Comparison of ENCODE assay signal across 11 mouse cellular contexts in the genomic region with DNA sequence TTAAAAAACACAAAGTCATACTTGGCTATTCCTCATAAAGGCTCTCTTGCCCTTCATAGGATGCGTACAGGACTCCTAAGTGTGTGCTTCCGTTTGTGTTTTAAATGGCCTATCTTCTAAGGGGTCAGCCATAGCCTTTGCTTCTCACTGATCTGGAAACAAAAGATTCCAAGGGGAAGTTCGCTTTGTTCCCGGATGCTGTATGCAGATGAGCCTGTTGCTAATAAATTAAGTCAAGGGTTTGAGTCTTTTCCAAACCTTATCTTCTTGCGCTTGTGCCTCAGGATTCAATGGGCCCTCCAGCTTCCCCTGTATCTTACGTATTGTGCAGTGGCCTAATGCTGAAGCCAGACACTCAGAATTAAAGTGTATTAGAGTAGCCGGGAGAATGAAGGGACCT.
DNase-seq lines count a peak whose midpoint lies in the region; ATAC-seq and TF ChIP-seq lines count a peak whose summit lies in the region.
"Had no signal": no experiment of that assay in that cellular context is flagged by ENCODE, and none has a peak within 500 bp of the region (broad histone marks: within the 10 kb centered on the region; RNA-seq: fewer than 3 reads in every experiment).

No protein-coding gene starts in this region.

- no peak for TF ChIP-seq CTCF in liver, postnatal 0 days (IDR thresholded peaks at IDR 0.05; ENCODE audit: low read depth)
- TF ChIP-seq CTCF in hindbrain, postnatal 0 days (IDR thresholded peaks at IDR 0.05; ENCODE audit: low read depth), result no peak

- no peak overlapping the region for H3K4me3 ChIP-seq in forebrain, embryonic 12.5 days (replicated peaks)
- H3K4me3 ChIP-seq in forebrain, embryonic 14.5 days (ENCODE audit: low read depth, low read length), result no peak overlapping the region
- H3K4me3 ChIP-seq in liver, postnatal 0 days (ENCODE audit: low read depth, low read length), result no peak overlapping the region
- H3K4me3 ChIP-seq in liver, embryonic 12.5 days, result no peak overlapping the region
- no peak overlapping the region for H3K4me3 ChIP-seq in hindbrain, postnatal 0 days (ENCODE audit: low read length)
- no peak overlapping the region for H3K4me3 ChIP-seq in neural tube, embryonic 14.5 days (ENCODE audit: low read depth, low read length)

- H3K4me1 ChIP-seq in forebrain, embryonic 12.5 days, result peaks cover 24% of the 10 kb centered on the region
- H3K4me1 ChIP-seq in forebrain, embryonic 14.5 days (ENCODE audit: control insufficient read depth, insufficient read depth, low read length), result peaks cover 9% of the 10 kb centered on the region; the same call in 1 of the 2 replicates
- H3K4me1 ChIP-seq in liver, postnatal 0 days (ENCODE audit: insufficient read depth), result peaks cover 5% of the 10 kb centered on the region
- H3K4me1 ChIP-seq in liver, embryonic 12.5 days, result peaks cover 7% of the 10 kb centered on the region
- peaks cover 12% of the 10 kb centered on the region; the same call in 1 of the 2 replicates for H3K4me1 ChIP-seq in hindbrain, postnatal 0 days (ENCODE audit: insufficient read depth, low read length)
- H3K4me1 ChIP-seq in neural tube, embryonic 14.5 days (ENCODE audit: control insufficient read depth, insufficient read depth, low read length), result peaks cover 12% of the 10 kb centered on the region; the same call in 1 of the 2 replicates

- no peaks in the 10 kb centered on the region for H3K36me3 ChIP-seq in forebrain, embryonic 12.5 days (replicated peaks)
- H3K36me3 ChIP-seq in forebrain, embryonic 14.5 days (ENCODE audit: control insufficient read depth, insufficient read depth, low read length), result no peaks in the 10 kb centered on the region
- H3K36me3 ChIP-seq in liver, postnatal 0 days (replicated peaks; ENCODE audit: insufficient read depth, low read length), result no peaks in the 10 kb centered on the region
- H3K36me3 ChIP-seq in liver, embryonic 12.5 days, result no peaks in the 10 kb centered on the region
- H3K36me3 ChIP-seq in hindbrain, postnatal 0 days (ENCODE audit: insufficient read depth, low read length), result no peaks in the 10 kb centered on the region
- no peaks in the 10 kb centered on the region for H3K36me3 ChIP-seq in neural tube, embryonic 14.5 days (ENCODE audit: control insufficient read depth, insufficient read depth, low read length)

- H3K9me3 ChIP-seq in forebrain, embryonic 12.5 days, result no peaks in the 10 kb centered on the region
- H3K9me3 ChIP-seq in forebrain, embryonic 14.5 days (replicated peaks; ENCODE audit: control insufficient read depth, low read length), result no peaks in the 10 kb centered on the region
- H3K9me3 ChIP-seq in liver, postnatal 0 days (ENCODE audit: low read length), result no peaks in the 10 kb centered on the region
- no peaks in the 10 kb centered on the region for H3K9me3 ChIP-seq in liver, embryonic 12.5 days (replicated peaks)
- H3K9me3 ChIP-seq in hindbrain, postnatal 0 days (ENCODE audit: low read length), result no peaks in the 10 kb centered on the region
- H3K9me3 ChIP-seq in neural tube, embryonic 14.5 days (ENCODE audit: control insufficient read depth, low read length), result no peaks in the 10 kb centered on the region

- DNase-seq in forebrain, embryonic 14.5 days (ENCODE audit: low spot score), result no peak
- DNase-seq in liver, postnatal 0 days, result no peak
- DNase-seq in hindbrain, postnatal 0 days (ENCODE audit: low spot score), result no peak
- no peak for DNase-seq in layer of hippocampus, adult 11-12 months (ENCODE audit: low spot score)
- DNase-seq in B cell, adult 2 months, result no peak
- DNase-seq: adrenal gland, adult 2 months; forebrain, postnatal 0 days; right cerebral cortex, postnatal 25 days had no signal

- H3K9ac ChIP-seq in forebrain, embryonic 12.5 days, result no peak overlapping the region
- H3K9ac ChIP-seq in forebrain, embryonic 14.5 days (ENCODE audit: low read length), result no peak overlapping the region
- H3K9ac ChIP-seq in liver, postnatal 0 days (replicated peaks), result no peak overlapping the region
- H3K9ac ChIP-seq in liver, embryonic 12.5 days, result no peak overlapping the region
- H3K9ac ChIP-seq in hindbrain, postnatal 0 days (replicated peaks; ENCODE audit: low read length), result peak overlapping the region; percentile 14; the same call in 1 of the 2 replicates
- no peak overlapping the region for H3K9ac ChIP-seq in neural tube, embryonic 14.5 days (replicated peaks; ENCODE audit: low read depth, low read length)
- H3K9ac ChIP-seq: forebrain, postnatal 0 days had no signal

- H3K4me2 ChIP-seq in forebrain, embryonic 12.5 days, result no peak overlapping the region; the same call in 1 of the 2 replicates
- H3K4me2 ChIP-seq in forebrain, embryonic 14.5 days (ENCODE audit: low read length), result no peak overlapping the region
- H3K4me2 ChIP-seq in liver, postnatal 0 days (ENCODE audit: low read depth, low read length), result no peak overlapping the region
- H3K4me2 ChIP-seq in liver, embryonic 12.5 days, result no peak overlapping the region
- H3K4me2 ChIP-seq in hindbrain, postnatal 0 days (ENCODE audit: low read depth, low read length), result peak overlapping the region; percentile 65; the same call in 1 of the 2 replicates
- no peak overlapping the region for H3K4me2 ChIP-seq in neural tube, embryonic 14.5 days (ENCODE audit: low read depth, low read length)

- peaks cover 8% of the 10 kb centered on the region for H3K27me3 ChIP-seq in forebrain, embryonic 12.5 days
- H3K27me3 ChIP-seq in forebrain, embryonic 14.5 days (replicated peaks; ENCODE audit: control insufficient read depth, insufficient read depth, low read length), result no peaks in the 10 kb centered on the region
- no peaks in the 10 kb centered on the region for H3K27me3 ChIP-seq in liver, postnatal 0 days (ENCODE audit: insufficient read depth, low read length)
- peaks cover 30% of the 10 kb centered on the region for H3K27me3 ChIP-seq in liver, embryonic 12.5 days (replicated peaks)
- H3K27me3 ChIP-seq in hindbrain, postnatal 0 days (ENCODE audit: insufficient read depth, low read length), result no peaks in the 10 kb centered on the region
- H3K27me3 ChIP-seq in neural tube, embryonic 14.5 days (ENCODE audit: control insufficient read depth, insufficient read depth, low read length), result no peaks in the 10 kb centered on the region

- WGBS in forebrain, embryonic 12.5 days, result 52% methylated on average over 7 of the region's 7 CpGs
- 54% methylated on average over 7 of the region's 7 CpGs for WGBS in forebrain, embryonic 14.5 days
- WGBS in liver, postnatal 0 days (ENCODE audit: insufficient replicate concordance), result 73% methylated on average over 7 of the region's 7 CpGs
- 74% methylated on average over 7 of the region's 7 CpGs for WGBS in liver, embryonic 12.5 days (ENCODE audit: insufficient replicate concordance)
- 59% methylated on average over 7 of the region's 7 CpGs for WGBS in hindbrain, postnatal 0 days
- 40% methylated on average over 7 of the region's 7 CpGs for WGBS in neural tube, embryonic 14.5 days

- TF ChIP-seq EP300 in liver, postnatal 0 days (IDR thresholded peaks at IDR 0.05; ENCODE audit: low read depth), result no peak

- H3K27ac ChIP-seq in forebrain, embryonic 12.5 days, result peak overlapping the region; percentile 42; the same call in 1 of the 2 replicates
- no peak overlapping the region for H3K27ac ChIP-seq in forebrain, embryonic 14.5 days (ENCODE audit: low read depth, low read length)
- H3K27ac ChIP-seq in liver, postnatal 0 days (ENCODE audit: low read depth), result 0 out of 2 replicates have a peak overlapping the region, but pooled peaks have one; percentile 24
- H3K27ac ChIP-seq in liver, embryonic 12.5 days, result no peak overlapping the region
- H3K27ac ChIP-seq in hindbrain, postnatal 0 days, result peak overlapping the region; percentile 75
- H3K27ac ChIP-seq in neural tube, embryonic 14.5 days (ENCODE audit: low read depth, low read length), result peak overlapping the region; percentile 55; the same call in 1 of the 2 replicates

- no peak for ATAC-seq in forebrain, embryonic 12.5 days (ENCODE audit: low FRiP score)
- ATAC-seq in forebrain, embryonic 14.5 days, result no peak
- ATAC-seq in liver, postnatal 0 days, result no peak
- no peak for ATAC-seq in liver, embryonic 12.5 days
- ATAC-seq in hindbrain, postnatal 0 days, result no peak
- ATAC-seq in neural tube, embryonic 14.5 days (ENCODE audit: low read depth), result no peak
- ATAC-seq: forebrain, postnatal 0 days had no signal

Comparison
In these comparisons a context has a peak if more than half of its experiments do, and no peak if none do; other contexts are left out.
1. H3K27ac ChIP-seq: peak in forebrain, embryonic 12.5 days (single experiment), liver, postnatal 0 days (single experiment), hindbrain, postnatal 0 days (single experiment) and neural tube, embryonic 14.5 days (single experiment); none in forebrain, embryonic 14.5 days (single experiment) and liver, embryonic 12.5 days (single experiment).